Mouse (Mus musculus) embryonic facial prominence, embryonic 12.5 days (tissue): ENCODE measurements around the gene Fam183b. TPM values are rescaled to one million over a fixed set of nuclear protein-coding genes. Genes with fewer than 3 reads are reported as not detected.

ENCODE experiments used
- ATAC-seq: fragments of 200-750 bp; cut with Nextera tagmentation; 2 replicates; pipeline ENCODE4 v1.8.0; 2017; ENCODE audit not compliant: insufficient number of reproducible peaks, insufficient read depth, low FRiP score, low TSS enrichment
- H3K27ac ChIP-seq: fragments of 300-500 bp; sonication (generic); 2 replicates; pipeline ENCODE4 v1.5.1; 2016; ENCODE audit warnings: mild to moderate bottlenecking
- H3K27me3 ChIP-seq: fragments of 300-500 bp; sonication (generic); 2 replicates; pipeline ENCODE4 v1.6.1; 2016; ENCODE audit warnings: mild to moderate bottlenecking, moderate library complexity
- H3K36me3 ChIP-seq: fragments of 300-500 bp; sonication (generic); 2 replicates; pipeline ENCODE4 v1.6.1; 2016; ENCODE audit warnings: mild to moderate bottlenecking
- H3K4me1 ChIP-seq: fragments of 300-500 bp; sonication (generic); 2 replicates; pipeline ENCODE4 v1.6.1; 2016
- H3K4me2 ChIP-seq: fragments of 300-500 bp; sonication (generic); replicated peaks from 2 replicates; pipeline ENCODE4 v1.6.1; 2016; ENCODE audit warnings: mild to moderate bottlenecking, moderate library complexity
- H3K4me3 ChIP-seq: fragments of 300-500 bp; sonication (generic); 2 replicates; pipeline ENCODE4 v1.5.1; 2016; ENCODE audit warnings: mild to moderate bottlenecking
- H3K9ac ChIP-seq: fragments of 300-500 bp; sonication (generic); 2 replicates; pipeline ENCODE4 v1.6.1; 2016; ENCODE audit warnings: mild to moderate bottlenecking, moderate library complexity
- H3K9me3 ChIP-seq: fragments of 300-500 bp; sonication (generic); 2 replicates; pipeline ENCODE4 v1.6.1; 2016; ENCODE audit warnings: mild to moderate bottlenecking, moderate library complexity
- WGBS: fragments of 180-500 bp; shearing (Covaris S2); methylation state at CpG from one replicate; pipeline ENCODE4 v1.1.7; 2016; 5-methylcytosine and 5-hydroxymethylcytosine counted together
- polyA plus RNA-seq: library from polyadenylated mRNA; unstranded; fragments of >200 nt; fragmentation: Nextera tagmentation; extraction: Ambion mirVana; gene quantifications from 2 replicates; pipeline ENCODE4 v1.2.1, GENCODE M21; 2016

Fam183b gene
- polyA plus RNA-seq, 1 experiment from 2014 or later, result 0.42 TPM

DNA sequence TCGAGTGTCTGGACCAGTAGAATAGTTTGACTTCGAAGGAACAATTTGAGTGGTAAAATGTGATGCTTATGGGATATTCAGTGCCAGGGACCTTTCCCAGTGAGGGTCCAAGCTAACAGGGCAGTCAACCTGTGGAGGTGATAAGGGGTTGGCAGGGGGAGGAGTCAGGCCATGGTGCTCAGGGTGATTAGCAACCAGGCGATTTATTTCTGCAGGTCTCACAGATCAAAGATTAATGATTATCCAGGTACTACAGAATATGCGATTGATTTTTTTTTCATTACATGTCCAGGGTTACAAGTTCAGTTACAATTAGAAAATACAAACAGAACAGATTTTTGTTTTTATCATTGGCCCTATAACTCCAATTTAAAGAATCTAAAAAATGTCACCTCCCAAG, 2.1 kb upstream of the Fam183b start:
- no peaks in the 10 kb centered on the region for H3K9me3 ChIP-seq
- no peak overlapping the region for H3K4me2 ChIP-seq
- H3K4me1 ChIP-seq, result peaks cover 7% of the 10 kb centered on the region
- ATAC-seq, result no peak
- H3K27me3 ChIP-seq, result no peaks in the 10 kb centered on the region
- H3K27ac ChIP-seq, result no peak overlapping the region
- no peak overlapping the region for H3K9ac ChIP-seq
- 77% methylated on average over 4 of the region's 4 CpGs for WGBS
- no peak overlapping the region for H3K4me3 ChIP-seq
- no peaks in the 10 kb centered on the region for H3K36me3 ChIP-seq

DNA sequence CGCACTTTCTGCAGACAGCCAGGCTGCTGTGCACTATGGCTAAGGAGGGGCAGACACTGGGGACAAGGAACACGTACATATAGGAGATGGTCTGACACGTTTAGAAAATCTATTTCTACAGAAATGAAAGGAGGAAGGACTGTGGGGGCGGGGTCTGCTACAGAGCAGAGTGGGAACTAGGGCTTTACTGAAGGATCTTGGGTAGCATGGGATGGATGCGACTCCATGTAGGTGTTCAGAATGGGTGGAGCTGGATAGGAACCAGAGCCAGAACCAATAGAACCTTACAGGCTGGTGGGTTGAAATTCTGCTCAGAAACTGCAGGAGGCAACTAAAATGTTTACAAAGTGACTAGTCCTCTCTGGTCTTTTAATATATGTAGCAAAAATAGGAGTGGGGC, 2.0 kb downstream of the Fam183b start:
- no peak for ATAC-seq
- no peak overlapping the region for H3K27ac ChIP-seq
- H3K4me1 ChIP-seq, result peaks cover 7% of the 10 kb centered on the region
- no peak overlapping the region for H3K9ac ChIP-seq
- H3K4me3 ChIP-seq, result no peak overlapping the region
- 78% methylated on average over 5 of the region's 5 CpGs for WGBS
- H3K4me2 ChIP-seq, result no peak overlapping the region
- H3K9me3 ChIP-seq, result no peaks in the 10 kb centered on the region
- H3K36me3 ChIP-seq, result no peaks in the 10 kb centered on the region
- no peaks in the 10 kb centered on the region for H3K27me3 ChIP-seq

GRCm38 (mm10) chr11:58796850-58797249, 4.9 kb downstream of the Fam183b start:
- H3K36me3 ChIP-seq, result no peaks in the 10 kb centered on the region
- peaks cover 4% of the 10 kb centered on the region for H3K4me1 ChIP-seq
- ATAC-seq, result no peak
- H3K4me2 ChIP-seq, result no peak overlapping the region
- 69% methylated on average over 7 of the region's 7 CpGs for WGBS
- H3K27ac ChIP-seq, result no peak overlapping the region
- H3K9me3 ChIP-seq, result no peaks in the 10 kb centered on the region
- H3K9ac ChIP-seq, result no peak overlapping the region
- H3K27me3 ChIP-seq, result no peaks in the 10 kb centered on the region
- H3K4me3 ChIP-seq, result no peak overlapping the region

- 89% methylated on average over 2 of the region's 2 CpGs for WGBS
- no peaks in the 10 kb centered on the region for H3K36me3 ChIP-seq
- no peaks in the 10 kb centered on the region for H3K4me1 ChIP-seq
- H3K9me3 ChIP-seq, result no peaks in the 10 kb centered on the region
- no peak for ATAC-seq
- no peak overlapping the region for H3K4me2 ChIP-seq
- no peak overlapping the region for H3K27ac ChIP-seq
- no peaks in the 10 kb centered on the region for H3K27me3 ChIP-seq
- H3K9ac ChIP-seq, result no peak overlapping the region
- H3K4me3 ChIP-seq, result no peak overlapping the region
These were observed 5.9 kb downstream of the Fam183b start for GRCm38 (mm10) chr11:58795856-58796255.

DNA sequence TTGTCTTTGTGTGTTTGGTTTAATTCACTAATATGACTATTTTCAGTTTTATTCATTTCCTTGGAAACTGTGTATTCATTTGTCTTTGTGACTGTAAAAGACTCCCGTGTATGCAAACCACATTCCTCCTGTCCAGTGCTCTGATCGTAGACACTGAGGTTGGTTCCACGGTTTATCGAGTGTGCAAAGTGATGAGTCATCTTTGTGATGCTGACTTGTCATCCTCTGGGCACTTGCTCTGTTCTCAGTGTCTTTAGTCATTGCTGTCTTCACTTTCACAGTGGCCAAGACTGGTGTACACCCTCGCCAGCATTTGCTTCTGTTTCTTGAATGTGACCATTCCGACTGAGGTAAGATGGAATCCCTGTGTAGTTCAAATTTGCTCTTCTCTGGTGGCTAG, 11.1 kb downstream of the Fam183b start:
- H3K36me3 ChIP-seq, result no peaks in the 10 kb centered on the region
- no peak for ATAC-seq
- no peak overlapping the region for H3K27ac ChIP-seq
- 86% methylated on average over 6 of the region's 6 CpGs for WGBS
- no peak overlapping the region for H3K9ac ChIP-seq
- H3K4me3 ChIP-seq, result no peak overlapping the region
- no peaks in the 10 kb centered on the region for H3K27me3 ChIP-seq
- no peaks in the 10 kb centered on the region for H3K9me3 ChIP-seq
- H3K4me1 ChIP-seq, result no peaks in the 10 kb centered on the region
- H3K4me2 ChIP-seq, result no peak overlapping the region

GRCm38 (mm10) chr11:58790053-58790452, 11.7 kb downstream of the Fam183b start:
- Histone ChIP-seq H3K9ac (no peak overlapping the region), H3K4me1 (no peaks in the 10 kb centered on the region), H3K9me3 (no peaks in the 10 kb centered on the region), H3K4me3 (no peak overlapping the region), H3K4me2 (no peak overlapping the region), H3K36me3 (no peaks in the 10 kb centered on the region), H3K27ac (no peak overlapping the region), H3K27me3 (no peaks in the 10 kb centered on the region)
- WGBS, result 53% methylated on average over 2 of the region's 2 CpGs
- ATAC-seq, result no peak

- WGBS, result 24% methylated on average over 3 of the region's 3 CpGs
- Histone ChIP-seq H3K27me3 (no peaks in the 10 kb centered on the region), H3K4me1 (no peaks in the 10 kb centered on the region), H3K4me2 (no peak overlapping the region), H3K9me3 (no peaks in the 10 kb centered on the region), H3K9ac (no peak overlapping the region), H3K4me3 (no peak overlapping the region), H3K36me3 (no peaks in the 10 kb centered on the region), H3K27ac (no peak overlapping the region)
- no peak for ATAC-seq
These were observed 12.2 kb downstream of the Fam183b start for GRCm38 (mm10) chr11:58789532-58789931.

DNA sequence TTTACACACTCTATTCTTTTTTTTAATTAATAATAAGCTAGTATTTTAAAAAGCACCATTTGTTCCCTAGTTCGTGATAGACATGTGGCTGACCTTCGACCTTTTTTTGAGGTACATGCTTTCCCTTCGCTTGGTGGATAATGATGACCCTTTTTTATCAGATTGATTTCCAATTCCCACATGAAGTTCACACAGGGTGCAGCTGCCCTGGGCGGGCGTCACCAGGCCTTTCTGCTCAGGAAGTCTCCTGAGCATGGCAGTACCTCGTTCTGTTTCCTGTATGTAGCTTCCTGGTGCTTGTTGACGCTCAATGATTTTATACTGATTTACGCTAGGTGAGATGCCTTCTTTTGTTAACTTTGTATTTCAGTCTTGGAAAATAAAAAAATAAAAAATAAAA, 13.4 kb downstream of the Fam183b start:
- H3K4me2 ChIP-seq, result no peak overlapping the region
- no peaks in the 10 kb centered on the region for H3K27me3 ChIP-seq
- no peak overlapping the region for H3K9ac ChIP-seq
- H3K4me1 ChIP-seq, result no peaks in the 10 kb centered on the region
- no peak overlapping the region for H3K27ac ChIP-seq
- ATAC-seq, result no peak
- WGBS, result 81% methylated on average over 8 of the region's 8 CpGs
- H3K4me3 ChIP-seq, result no peak overlapping the region
- no peaks in the 10 kb centered on the region for H3K36me3 ChIP-seq
- no peaks in the 10 kb centered on the region for H3K9me3 ChIP-seq

- Histone ChIP-seq H3K9me3 (no peaks in the 10 kb centered on the region), H3K4me2 (no peak overlapping the region), H3K36me3 (no peaks in the 10 kb centered on the region), H3K4me1 (no peaks in the 10 kb centered on the region), H3K27ac (no peak overlapping the region), H3K9ac (no peak overlapping the region), H3K4me3 (no peak overlapping the region), H3K27me3 (no peaks in the 10 kb centered on the region)
- 86% methylated on average over 10 of the region's 10 CpGs for WGBS
- ATAC-seq, result no peak
These were observed 14.1 kb downstream of the Fam183b start for GRCm38 (mm10) chr11:58787651-58788050.

DNA sequence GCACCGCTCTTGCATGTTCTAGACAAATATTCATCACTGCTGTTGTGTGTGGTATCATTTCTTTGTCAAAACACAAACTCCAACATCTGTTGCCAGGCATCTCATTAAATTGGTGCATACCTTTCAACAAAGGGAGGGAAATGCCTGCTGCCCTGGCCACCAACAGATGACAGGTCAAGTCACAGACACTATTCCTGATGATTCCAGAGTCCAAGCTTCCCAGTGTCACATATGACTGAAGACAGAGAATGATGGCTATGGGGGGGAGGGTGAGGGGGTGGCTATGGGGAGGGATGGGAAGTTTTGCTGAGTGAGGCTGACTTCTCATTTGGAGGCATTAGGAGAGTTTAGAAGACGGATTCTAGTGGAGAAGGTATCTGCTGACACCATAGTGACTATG, 17.6 kb downstream of the Fam183b start:
- H3K9ac ChIP-seq, result no peak overlapping the region
- H3K36me3 ChIP-seq, result no peaks in the 10 kb centered on the region
- H3K4me3 ChIP-seq, result no peak overlapping the region
- H3K27ac ChIP-seq, result no peak overlapping the region
- no peaks in the 10 kb centered on the region for H3K4me1 ChIP-seq
- no peaks in the 10 kb centered on the region for H3K27me3 ChIP-seq
- no peak overlapping the region for H3K4me2 ChIP-seq
- H3K9me3 ChIP-seq, result no peaks in the 10 kb centered on the region
- WGBS, result 84% methylated on average over 2 of the region's 2 CpGs
- ATAC-seq, result no peak

GRCm38 (mm10) chr11:58782480-58783089, 19.2 kb downstream of the Fam183b start, which contains the start of gene Olfr314:
TSS of gene Olfr314 (plus strand) at chr11:58782952.
- no peaks in the 10 kb centered on the region for H3K9me3 ChIP-seq
- no peak within 1 kb of the TSS for H3K27ac ChIP-seq
- H3K4me2 ChIP-seq, result no peak within 1 kb of the TSS
- H3K36me3 ChIP-seq, result no peaks in the 10 kb centered on the region
- no peak within 1 kb of the TSS for H3K4me3 ChIP-seq
- H3K27me3 ChIP-seq, result no peaks in the 10 kb centered on the region
- 75% methylated on average over 6 of the region's 6 CpGs for WGBS
- ATAC-seq, result no peak
- H3K4me1 ChIP-seq, result no peaks in the 10 kb centered on the region
- H3K9ac ChIP-seq, result no peak within 1 kb of the TSS

DNA sequence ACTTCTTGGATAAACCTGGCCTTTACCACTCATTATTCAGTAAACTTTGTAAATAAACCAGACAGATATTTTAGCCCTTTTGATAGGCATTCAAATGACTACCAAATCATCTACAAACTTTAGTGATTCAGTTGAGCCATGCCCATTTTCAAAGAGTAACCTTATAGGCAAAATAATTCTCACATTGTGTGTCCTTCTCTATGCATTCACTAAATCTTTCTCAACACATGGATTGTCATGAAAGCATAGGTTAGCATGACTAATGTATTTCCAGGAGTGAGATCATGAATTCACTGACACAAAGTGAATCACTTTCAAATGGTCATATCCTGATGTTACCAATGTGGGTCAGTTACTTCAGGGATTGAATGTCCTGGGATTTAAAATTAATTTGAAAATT, 28.9 kb downstream of the Fam183b start, which contains the start of gene Olfr315:
Olfr315 (plus strand) TSS at position 301 of the 400 bp plus-strand sequence.
- Histone ChIP-seq H3K9me3 (no peaks in the 10 kb centered on the region), H3K27ac (no peak within 1 kb of the TSS), H3K27me3 (no peaks in the 10 kb centered on the region), H3K9ac (no peak within 1 kb of the TSS), H3K4me3 (no peak within 1 kb of the TSS), H3K36me3 (no peaks in the 10 kb centered on the region), H3K4me2 (no peak within 1 kb of the TSS), H3K4me1 (no peaks in the 10 kb centered on the region)
- no peak for ATAC-seq

DNA sequence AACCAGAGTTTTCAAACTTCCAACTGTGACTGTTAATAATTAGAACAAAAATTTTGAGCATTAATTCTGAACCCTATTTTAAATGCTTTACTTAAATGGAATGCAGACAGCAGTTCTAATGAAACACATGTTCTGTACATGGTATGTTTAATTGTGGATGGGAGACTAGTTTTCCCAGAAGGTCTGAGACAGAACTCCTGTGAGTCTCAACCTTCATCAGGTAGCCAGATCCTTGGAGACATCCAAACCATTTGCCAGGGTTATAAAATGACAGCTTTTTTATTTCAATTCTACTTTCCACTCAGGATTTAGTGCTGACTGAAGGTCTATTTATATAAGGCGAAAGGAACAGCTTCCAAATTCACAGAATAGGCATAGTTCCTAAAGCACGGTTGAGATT, 49.3 kb downstream of the Fam183b start, which contains the start of gene Olfr316:
Olfr316 (plus strand) TSS at position 301 of the 400 bp plus-strand sequence.
- Histone ChIP-seq H3K36me3 (no peaks in the 10 kb centered on the region), H3K27ac (no peak within 1 kb of the TSS), H3K4me1 (no peaks in the 10 kb centered on the region), H3K9me3 (no peaks in the 10 kb centered on the region), H3K4me2 (no peak within 1 kb of the TSS), H3K9ac (no peak within 1 kb of the TSS), H3K4me3 (no peak within 1 kb of the TSS), H3K27me3 (no peaks in the 10 kb centered on the region)
- 87% methylated on average over 2 of the region's 2 CpGs for WGBS
- no peak for ATAC-seq
